Mouse (Mus musculus) layer of hippocampus, adult 8-10 months (tissue): ENCODE measurements at regions not wholly inside any gene's neighbourhood (a gene's known extent, or its start where the extent isn't known, plus 50 kb on each side); places are given as distances from the start of the nearest gene placed in this dataset.

Experiments
- DNase-seq, 2 experiments: peaks; one replicate each; pipeline ENCODE4 v3.0.0; 2022; ENCODE audit warnings: low spot score in 2 of 2

- DNase-seq, result no peak
These were observed 95.6 kb upstream of the Opcml start for GRCm38 (mm10) chr9:27694805-27695593.

- no peak for DNase-seq
These were observed 89.0 kb upstream of the Opcml start for GRCm38 (mm10) chr9:27701559-27701958.

DNA sequence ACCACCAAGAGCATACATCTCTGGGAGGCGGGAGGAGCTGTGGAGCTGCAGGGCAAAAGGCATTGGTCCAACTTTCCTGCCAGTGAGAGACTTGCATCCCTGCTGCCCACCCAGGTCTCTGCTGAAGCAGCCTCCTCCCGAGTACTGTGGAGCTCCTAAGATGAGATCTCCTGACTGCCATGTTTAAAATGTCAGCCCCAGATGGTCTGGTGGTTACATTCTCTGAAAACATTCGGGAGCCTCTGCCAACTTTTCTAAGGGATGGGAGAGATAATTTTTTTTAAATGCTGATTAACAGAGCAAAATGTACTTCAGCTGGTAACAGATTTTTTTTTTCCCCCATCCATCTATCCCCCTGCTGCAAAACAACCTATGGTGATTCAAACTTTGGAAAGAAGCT, 88.4 kb upstream of the Opcml start:
- peak; percentile 53 to 64 for DNase-seq

DNA sequence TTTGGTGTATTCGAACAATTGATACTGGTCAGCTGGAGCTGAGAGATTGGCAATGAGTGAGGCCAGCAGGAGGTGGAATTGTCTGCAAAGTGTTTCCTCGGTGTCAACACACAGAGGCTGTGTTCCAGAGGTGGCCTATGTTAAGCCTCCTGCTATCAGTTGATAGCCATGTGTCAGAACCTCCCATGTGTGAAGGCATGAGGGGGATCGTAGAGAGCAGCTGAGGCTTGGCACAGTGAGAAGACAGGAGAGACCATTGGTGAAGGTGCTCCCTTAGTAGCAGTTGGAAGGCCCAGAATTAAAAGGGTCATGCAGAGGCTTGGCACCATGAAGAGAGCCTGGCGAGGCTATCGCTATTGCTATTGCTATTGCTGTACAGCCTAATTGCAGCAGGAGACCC, 86.6 kb upstream of the Opcml start:
- no peak for DNase-seq

- no peak for DNase-seq
These were observed 66.7 kb upstream of the Opcml start for GRCm38 (mm10) chr9:27723840-27724408.

GRCm38 (mm10) chr9:27724576-27724975, 66.0 kb upstream of the Opcml start:
- peak; percentile 73 to 75 for DNase-seq

- DNase-seq, result peak; percentile 86 to 91
These were observed 61.7 kb upstream of the Opcml start for GRCm38 (mm10) chr9:27728652-27729557.

- no peak for DNase-seq
These were observed 61.1 kb upstream of the Opcml start for GRCm38 (mm10) chr9:27729558-27729889.

DNA sequence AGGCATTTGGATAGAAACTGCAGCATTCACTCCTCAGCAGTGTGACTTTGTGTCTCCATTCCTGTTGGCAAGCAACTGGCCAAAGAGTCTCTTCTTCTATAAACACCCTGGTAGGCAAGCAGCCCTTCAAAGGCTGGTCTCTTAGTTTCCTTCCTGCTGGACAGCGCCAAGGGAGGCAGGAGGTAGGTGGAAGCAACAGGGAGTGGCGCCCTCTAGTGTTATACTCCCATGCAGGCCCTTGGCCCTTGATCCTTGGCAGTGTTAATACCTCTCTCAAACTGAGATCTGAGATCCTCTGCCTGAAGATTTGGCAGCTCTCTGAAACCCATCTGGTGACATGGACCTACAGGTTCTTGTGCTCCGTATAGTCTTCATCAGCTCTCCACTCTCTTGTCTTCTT, 51.3 kb upstream of the Opcml start:
- DNase-seq, result no peak
